Mouse (Mus musculus) neural tube, embryonic 15.5 days (tissue): ENCODE measurements around the gene 2310061I04Rik. TPM values are rescaled to one million over a fixed set of nuclear protein-coding genes. Genes with fewer than 3 reads are reported as not detected.

Experiments used
- ATAC-seq: fragments of 200-750 bp; cut with Nextera tagmentation; 2 replicates; pipeline ENCODE4 v1.8.0; 2017; ENCODE audit warnings: mild to moderate bottlenecking, moderate TSS enrichment, moderate library complexity; ENCODE audit not compliant: low FRiP score
- H3K27ac ChIP-seq: fragments of 300-500 bp; sonication (generic); replicated peaks from 2 replicates; pipeline ENCODE4 v1.5.1; 2015; ENCODE audit warnings: mild to moderate bottlenecking, inconsistent platforms
- H3K27me3 ChIP-seq: fragments of 300-500 bp; sonication (generic); replicated peaks from 2 replicates; pipeline ENCODE4 v1.6.1; 2015; ENCODE audit warnings: inconsistent platforms
- H3K36me3 ChIP-seq: fragments of 300-500 bp; sonication (generic); 2 replicates; pipeline ENCODE4 v1.6.1; 2015; ENCODE audit warnings: inconsistent platforms
- H3K4me1 ChIP-seq: fragments of 300-500 bp; sonication (generic); 2 replicates; pipeline ENCODE4 v1.6.1; 2015; ENCODE audit warnings: inconsistent platforms
- H3K4me2 ChIP-seq: fragments of 300-500 bp; sonication (generic); 2 replicates; pipeline ENCODE4 v1.6.1; 2015; ENCODE audit warnings: inconsistent platforms, mild to moderate bottlenecking, moderate library complexity
- H3K4me3 ChIP-seq: fragments of 300-500 bp; sonication (generic); replicated peaks from 2 replicates; pipeline ENCODE4 v1.5.1; 2015; ENCODE audit warnings: mild to moderate bottlenecking, inconsistent platforms
- H3K9ac ChIP-seq: fragments of 300-500 bp; sonication (generic); replicated peaks from 2 replicates; pipeline ENCODE4 v1.6.1; 2015; ENCODE audit warnings: mild to moderate bottlenecking, inconsistent platforms
- H3K9me3 ChIP-seq: fragments of 300-500 bp; sonication (generic); replicated peaks from 2 replicates; pipeline ENCODE4 v1.6.1; 2016; ENCODE audit warnings: inconsistent platforms
- WGBS: fragments of 180-500 bp; shearing (Covaris S2); methylation state at CpG from one replicate; pipeline ENCODE4 v1.1.7; 2015; ENCODE audit warnings: mixed read lengths; 5-methylcytosine and 5-hydroxymethylcytosine counted together
- polyA plus RNA-seq: library from polyadenylated mRNA; unstranded; fragments of >200 nt; fragmentation: Nextera tagmentation; extraction: Ambion mirVana; gene quantifications from 2 replicates; pipeline ENCODE4 v1.2.1, GENCODE M21; 2015

The 2310061I04Rik gene
- polyA plus RNA-seq, 1 experiment from 2014 or later = 75.2 TPM

DNA sequence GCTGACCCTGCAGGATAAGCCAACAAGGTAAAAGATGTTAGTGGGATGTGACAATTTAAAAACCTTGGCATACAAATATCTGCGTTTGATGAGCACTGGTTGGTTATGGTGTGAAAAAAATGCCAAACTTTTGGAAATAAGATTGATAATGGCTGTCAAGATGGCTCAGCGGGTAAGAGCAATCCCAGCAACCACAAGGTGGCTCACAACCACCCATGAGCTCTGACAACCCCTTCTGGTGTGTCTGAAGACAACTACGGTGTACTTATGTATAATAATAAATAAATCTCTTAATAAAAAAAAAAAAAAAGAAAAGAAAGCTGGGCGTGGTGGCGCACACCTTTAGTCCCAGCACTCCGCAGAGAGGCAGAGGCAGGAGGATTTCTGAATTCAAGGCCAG, 17.7 kb upstream of the 2310061I04Rik start:
- no peaks in the 10 kb centered on the region for H3K9me3 ChIP-seq
- peaks cover 25% of the 10 kb centered on the region for H3K4me1 ChIP-seq
- H3K27me3 ChIP-seq = no peaks in the 10 kb centered on the region
- H3K4me3 ChIP-seq = peak overlapping the region; percentile 73; the same call in 1 of the 2 replicates
- WGBS = 82% methylated on average over 6 of the region's 6 CpGs
- 0 out of 2 replicates have a peak, but pooled peaks cover 11% of the 10 kb centered on the region for H3K36me3 ChIP-seq
- peak overlapping the region; percentile 78 for H3K4me2 ChIP-seq
- ATAC-seq = no peak
- no peak overlapping the region for H3K27ac ChIP-seq
- H3K9ac ChIP-seq = no peak overlapping the region

DNA sequence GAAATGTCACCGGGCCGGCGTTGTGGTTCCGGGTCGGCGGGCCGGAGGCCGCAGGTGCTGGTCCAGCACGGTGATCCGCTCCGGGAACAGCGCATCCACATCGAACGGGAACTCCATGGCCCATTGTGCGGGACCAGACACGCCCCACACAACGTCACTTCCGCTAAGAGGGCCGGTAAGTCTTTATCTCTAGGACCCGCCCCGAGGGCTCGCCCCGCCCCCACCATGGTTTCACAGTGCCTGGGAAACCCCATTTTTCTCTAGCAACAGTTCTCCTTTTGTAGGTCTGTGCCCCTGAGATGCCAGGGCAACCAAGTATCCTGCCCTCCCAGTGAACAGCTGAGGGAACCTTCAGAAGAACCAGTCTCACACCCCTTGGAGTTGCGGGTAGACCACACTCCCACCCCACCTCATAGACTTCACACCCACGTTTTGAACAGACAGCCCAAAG, 12.7 kb upstream of the 2310061I04Rik start, which contains the start of gene Atat1:
Atat1 (minus strand) TSS at position 157 of the 451 bp plus-strand sequence.
- H3K4me3 ChIP-seq = peak within 1 kb of the TSS; percentile 69

DNA sequence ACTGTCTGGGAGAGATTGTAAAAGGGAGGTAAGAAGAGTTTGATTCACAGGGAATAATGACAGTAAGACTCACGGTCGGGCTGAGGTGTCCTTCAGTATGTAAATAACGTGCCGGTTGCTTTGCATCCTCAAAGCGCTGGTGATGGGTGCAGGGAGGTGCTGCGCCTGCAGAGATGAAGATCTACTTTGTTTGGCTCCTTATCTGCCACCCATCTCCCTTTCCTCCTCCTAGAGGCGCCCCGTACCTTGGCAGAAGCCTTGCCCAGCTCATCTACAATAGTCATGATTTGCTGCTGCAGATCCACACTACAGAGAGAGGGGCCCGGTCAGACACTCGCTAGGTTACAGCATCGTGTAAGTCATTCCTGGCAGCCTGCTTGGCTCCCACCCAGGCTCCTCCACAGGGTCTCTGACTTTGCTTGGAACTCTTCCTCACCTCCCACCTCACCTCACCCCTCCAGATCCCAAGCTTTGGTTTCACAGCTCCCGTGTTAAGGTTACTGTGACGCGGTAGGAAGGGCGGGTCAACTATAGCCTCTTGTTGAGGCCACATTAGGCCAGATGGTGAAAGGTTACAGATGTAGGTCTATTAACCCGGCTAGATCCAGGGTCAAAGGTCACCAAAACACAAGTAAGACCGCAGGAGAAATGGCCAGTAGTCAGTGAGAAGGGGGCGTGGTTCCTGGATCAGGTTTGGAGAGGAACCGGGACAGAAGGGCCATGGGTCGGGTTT, 12.1 kb upstream of the 2310061I04Rik start:
- 13% methylated on average over 20 of the region's 20 CpGs for WGBS
- Histone ChIP-seq H3K27me3 (no peaks in the 10 kb centered on the region), H3K9ac (peak overlapping the region; percentile 88), H3K27ac (peak overlapping the region; percentile 89), H3K4me1 (peaks cover 35% of the 10 kb centered on the region), H3K36me3 (peaks cover 41% of the 10 kb centered on the region), H3K4me2 (peak overlapping the region; percentile 89), H3K4me3 (peak overlapping the region; percentile 69), H3K9me3 (no peaks in the 10 kb centered on the region)
- peak; percentile 52 for ATAC-seq

More for the DNA sequence above, 12.7 kb upstream of the 2310061I04Rik start, which contains the start of gene Atat1:
- Histone ChIP-seq H3K36me3 (peaks cover 38% of the 10 kb centered on the region), H3K27ac (peak within 1 kb of the TSS; percentile 89), H3K27me3 (no peaks in the 10 kb centered on the region), H3K4me2 (peak within 1 kb of the TSS; percentile 89), H3K9me3 (no peaks in the 10 kb centered on the region), H3K9ac (peak within 1 kb of the TSS; percentile 88), H3K4me1 (peaks cover 40% of the 10 kb centered on the region)
- 3% methylated on average over 25 of the region's 25 CpGs for WGBS
- peak; percentile 93 for ATAC-seq

DNA sequence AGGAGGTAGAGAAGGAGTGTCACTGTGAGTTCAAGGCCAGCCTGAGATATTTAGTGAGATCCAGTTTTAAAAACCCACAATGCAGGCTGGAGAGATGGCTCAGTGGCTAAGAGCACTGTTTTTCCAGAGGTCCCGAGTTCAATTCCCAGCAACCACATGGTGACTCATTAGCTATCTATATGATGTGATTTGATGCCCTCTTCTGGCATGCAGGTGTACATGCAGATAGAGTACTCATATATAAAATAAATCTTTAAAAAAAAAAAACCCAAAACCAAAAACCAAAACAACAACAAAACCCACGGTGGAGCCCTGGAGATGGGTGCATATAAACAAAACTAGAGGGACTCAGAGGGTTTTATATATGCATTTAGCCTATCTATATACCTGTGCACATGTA, 10.4 kb upstream of the 2310061I04Rik start:
- H3K9me3 ChIP-seq = no peaks in the 10 kb centered on the region
- H3K36me3 ChIP-seq = peaks cover 46% of the 10 kb centered on the region
- peak overlapping the region; percentile 89; the same call in 1 of the 2 replicates for H3K4me2 ChIP-seq
- H3K27ac ChIP-seq = no peak overlapping the region
- H3K27me3 ChIP-seq = no peaks in the 10 kb centered on the region
- H3K9ac ChIP-seq = no peak overlapping the region
- peaks cover 35% of the 10 kb centered on the region for H3K4me1 ChIP-seq
- 79% methylated on average over 2 of the region's 2 CpGs for WGBS
- ATAC-seq = no peak
- H3K4me3 ChIP-seq = no peak overlapping the region

DNA sequence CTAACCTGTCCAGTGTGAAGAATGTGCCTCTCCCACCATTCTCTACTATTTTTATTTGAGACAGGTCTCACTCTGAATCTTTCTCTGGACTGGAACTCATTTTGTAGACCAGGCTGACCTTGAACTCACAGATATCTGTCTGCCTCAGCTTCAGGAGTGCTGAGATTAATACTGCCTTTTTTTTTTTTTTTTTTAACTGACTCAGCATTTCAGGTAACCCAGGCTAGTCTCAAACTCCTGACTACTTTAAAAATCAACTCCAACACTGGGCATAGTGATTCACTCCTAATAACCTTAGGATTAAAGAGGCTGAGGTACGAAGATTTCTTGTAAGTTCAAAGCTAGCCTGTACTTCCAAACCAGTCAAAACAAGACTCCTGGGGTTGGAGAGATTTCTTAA, 8.4 kb upstream of the 2310061I04Rik start:
- no peak overlapping the region for H3K9ac ChIP-seq
- no peaks in the 10 kb centered on the region for H3K9me3 ChIP-seq
- peaks cover 61% of the 10 kb centered on the region for H3K36me3 ChIP-seq
- 98% methylated on average over 1 of the region's 1 CpGs for WGBS
- H3K4me2 ChIP-seq = no peak overlapping the region
- no peak overlapping the region for H3K4me3 ChIP-seq
- ATAC-seq = no peak
- H3K4me1 ChIP-seq = peaks cover 35% of the 10 kb centered on the region
- no peak overlapping the region for H3K27ac ChIP-seq
- no peaks in the 10 kb centered on the region for H3K27me3 ChIP-seq

DNA sequence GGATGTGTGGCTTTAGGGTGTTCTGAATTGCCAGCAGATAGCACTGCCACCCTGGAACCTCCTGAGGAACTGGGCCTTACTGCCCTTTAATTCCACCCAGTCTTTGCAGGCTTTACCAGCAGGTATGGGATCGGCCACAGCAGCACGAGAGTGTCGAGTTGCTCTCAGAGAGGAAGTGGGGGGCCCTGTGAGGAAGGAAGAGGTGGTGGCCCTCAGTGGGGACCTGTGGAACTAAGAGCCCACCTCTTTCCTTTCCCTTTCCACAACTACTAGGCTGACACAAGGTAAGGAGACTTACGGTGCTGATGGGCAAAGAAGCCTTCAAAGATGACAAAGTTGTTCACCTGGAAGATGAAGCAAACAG, 6.7 kb upstream of the 2310061I04Rik start:
- Histone ChIP-seq H3K4me1 (peaks cover 26% of the 10 kb centered on the region), H3K27ac (no peak overlapping the region), H3K36me3 (peaks cover 77% of the 10 kb centered on the region), H3K4me3 (no peak overlapping the region), H3K4me2 (no peak overlapping the region), H3K9ac (no peak overlapping the region), H3K9me3 (no peaks in the 10 kb centered on the region), H3K27me3 (no peaks in the 10 kb centered on the region)
- ATAC-seq = no peak
- 87% methylated on average over 4 of the region's 4 CpGs for WGBS

DNA sequence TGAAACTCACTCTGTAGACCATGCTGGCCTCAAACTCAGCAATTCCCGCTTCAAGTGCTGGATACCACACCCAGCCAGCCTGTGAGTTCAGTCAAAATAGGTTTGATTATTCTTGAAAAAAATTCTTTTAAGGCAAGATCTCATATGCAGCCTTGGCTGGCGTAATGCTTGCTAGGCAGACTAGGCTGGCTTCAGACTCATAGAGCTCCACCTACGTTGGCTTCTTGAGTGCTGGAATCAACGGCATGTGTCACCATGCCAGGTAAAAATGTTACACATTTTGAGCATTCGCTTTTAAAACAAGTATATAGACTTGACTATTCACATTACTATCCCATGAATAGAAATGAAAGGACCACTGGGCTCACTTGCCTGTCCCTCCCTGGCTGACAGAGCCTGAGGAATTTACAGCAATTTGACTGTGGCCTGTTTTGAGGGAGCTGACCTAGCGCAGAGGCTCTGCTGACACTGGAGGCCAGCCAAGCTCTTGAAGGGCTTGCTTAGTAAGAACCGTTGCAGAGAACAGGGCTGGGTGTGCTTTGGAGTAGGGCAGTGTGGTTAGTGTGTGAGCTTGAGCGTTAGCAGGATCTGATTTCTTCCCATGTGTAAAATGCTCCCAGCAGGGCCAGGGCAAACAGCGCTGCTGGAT, 6.2 kb upstream of the 2310061I04Rik start:
- Histone ChIP-seq H3K4me1 (peaks cover 21% of the 10 kb centered on the region), H3K4me2 (no peak overlapping the region), H3K27me3 (no peaks in the 10 kb centered on the region), H3K36me3 (peaks cover 79% of the 10 kb centered on the region), H3K4me3 (no peak overlapping the region), H3K9me3 (no peaks in the 10 kb centered on the region), H3K27ac (no peak overlapping the region), H3K9ac (no peak overlapping the region)
- 91% methylated on average over 9 of the region's 9 CpGs for WGBS
- ATAC-seq = no peak

DNA sequence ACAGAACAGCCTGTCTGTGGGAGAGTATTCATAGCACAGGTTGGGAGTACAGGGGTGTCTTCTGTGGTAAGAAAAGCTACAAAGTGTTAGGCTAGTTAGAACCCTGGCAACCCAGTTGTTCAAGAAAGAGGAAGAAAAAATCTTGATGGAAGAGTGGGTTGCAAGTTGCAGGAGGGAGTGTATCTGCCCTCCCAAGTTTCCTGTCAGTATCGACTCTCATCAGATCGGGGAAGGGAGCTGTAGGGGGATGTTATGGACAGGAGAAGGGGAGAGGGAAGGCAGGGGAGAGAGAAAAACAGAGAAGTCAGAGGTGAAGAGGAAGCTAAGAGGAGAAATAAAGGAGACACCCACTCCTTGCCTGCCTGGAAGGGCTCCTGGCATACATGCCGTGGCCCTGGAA, 3.4 kb upstream of the 2310061I04Rik start:
- H3K27ac ChIP-seq = no peak overlapping the region
- H3K9me3 ChIP-seq = no peaks in the 10 kb centered on the region
- peaks cover 65% of the 10 kb centered on the region for H3K36me3 ChIP-seq
- no peak for ATAC-seq
- peaks cover 22% of the 10 kb centered on the region for H3K4me1 ChIP-seq
- 90% methylated on average over 3 of the region's 3 CpGs for WGBS
- no peak overlapping the region for H3K9ac ChIP-seq
- H3K4me3 ChIP-seq = no peak overlapping the region
- H3K27me3 ChIP-seq = no peaks in the 10 kb centered on the region
- no peak overlapping the region for H3K4me2 ChIP-seq

DNA sequence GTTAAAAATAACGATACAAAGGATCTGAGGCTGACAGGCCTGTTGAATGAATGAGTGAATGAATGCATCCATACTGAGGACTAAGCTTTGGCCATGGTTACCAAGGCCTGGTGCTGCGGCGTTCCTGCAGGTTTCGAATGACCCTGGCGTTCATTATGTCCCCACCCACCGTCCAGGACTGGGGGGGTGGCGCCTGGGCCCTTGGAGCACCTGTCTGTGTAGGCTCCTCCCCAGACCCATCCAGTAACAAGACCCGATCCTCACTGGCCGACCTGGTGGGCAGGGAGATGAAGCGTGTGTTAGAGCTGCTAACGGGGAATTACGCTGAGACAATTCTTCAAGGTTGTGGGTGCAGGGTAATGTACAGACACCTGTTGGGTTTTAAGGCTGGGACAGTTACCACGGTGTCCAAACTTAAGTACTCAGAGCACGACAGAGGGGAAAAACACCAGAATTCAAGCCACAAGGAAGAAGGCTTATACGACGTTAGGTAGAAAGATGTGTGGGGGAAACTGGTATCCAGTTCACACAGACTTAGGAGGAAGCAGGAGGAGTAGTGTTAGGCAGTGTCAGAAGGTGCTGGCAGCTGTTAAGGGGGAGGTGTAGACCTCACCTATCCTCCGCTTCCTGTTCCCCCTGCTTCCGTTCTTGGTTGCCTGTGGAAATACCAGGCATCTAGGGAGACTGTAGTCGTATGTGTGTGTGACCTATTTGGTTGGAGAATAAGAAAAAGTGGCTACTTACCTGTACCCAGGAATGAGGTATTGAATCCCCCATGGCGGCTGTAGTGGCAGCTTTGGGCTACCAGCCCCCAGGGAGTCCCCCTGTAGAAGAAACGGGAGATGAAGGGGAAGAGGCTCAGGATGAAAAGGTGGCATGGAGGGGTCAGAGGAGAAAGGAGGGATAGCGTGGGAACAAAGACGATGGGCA, 678 bp upstream of the 2310061I04Rik start:
- Histone ChIP-seq H3K9ac (peak overlapping the region; percentile 36), H3K4me1 (peaks cover 29% of the 10 kb centered on the region), H3K4me3 (peak overlapping the region; percentile 87), H3K27me3 (no peaks in the 10 kb centered on the region), H3K27ac (peak overlapping the region; percentile 99), H3K36me3 (peaks cover 66% of the 10 kb centered on the region), H3K9me3 (no peaks in the 10 kb centered on the region), H3K4me2 (peak overlapping the region; percentile 100)
- ATAC-seq = peak; percentile 55
- WGBS = 41% methylated on average over 23 of the region's 23 CpGs

DNA sequence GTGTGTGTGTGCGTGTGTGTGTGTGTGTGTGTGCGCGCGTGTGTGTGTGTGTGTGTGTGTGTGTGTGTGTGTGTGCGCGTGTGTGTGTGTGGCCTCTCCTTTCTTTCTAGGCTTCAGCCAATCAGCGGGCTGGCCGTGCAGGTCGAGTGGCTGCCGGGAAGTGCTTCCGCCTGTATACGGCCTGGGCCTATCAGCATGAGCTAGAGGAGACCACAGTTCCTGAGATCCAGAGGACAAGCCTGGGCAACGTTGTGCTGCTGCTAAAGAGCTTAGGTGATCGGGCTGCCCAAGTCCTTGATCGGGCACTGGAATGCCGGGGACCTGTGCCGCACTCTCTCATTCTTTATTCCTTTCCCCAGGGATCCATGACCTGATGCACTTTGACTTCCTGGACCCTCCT, 9.5 kb downstream of the 2310061I04Rik start:
- Histone ChIP-seq H3K4me2 (no peak overlapping the region), H3K27ac (no peak overlapping the region), H3K4me3 (no peak overlapping the region), H3K4me1 (no peaks in the 10 kb centered on the region), H3K9me3 (no peaks in the 10 kb centered on the region), H3K27me3 (no peaks in the 10 kb centered on the region), H3K9ac (no peak overlapping the region), H3K36me3 (peaks cover 93% of the 10 kb centered on the region)
- ATAC-seq = no peak
- 93% methylated on average over 11 of the region's 17 CpGs for WGBS

DNA sequence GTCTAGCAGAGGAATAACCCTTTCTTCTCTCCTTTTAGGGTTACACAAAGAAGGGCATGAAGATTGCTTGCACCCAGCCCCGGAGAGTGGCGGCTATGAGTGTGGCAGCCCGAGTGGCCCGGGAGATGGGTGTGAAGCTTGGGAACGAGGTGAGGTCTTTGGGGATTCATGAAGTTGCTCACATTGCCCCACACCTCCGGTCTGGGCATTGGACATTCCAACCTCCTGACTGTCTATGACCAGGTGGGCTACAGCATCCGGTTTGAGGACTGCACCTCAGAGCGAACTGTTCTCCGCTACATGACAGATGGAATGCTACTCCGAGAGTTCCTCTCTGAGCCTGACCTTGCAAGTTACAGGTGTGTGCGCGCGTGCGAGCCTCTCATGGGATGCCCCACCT, 13.5 kb downstream of the 2310061I04Rik start:
- no peak overlapping the region for H3K4me2 ChIP-seq
- H3K27ac ChIP-seq = no peak overlapping the region
- no peak overlapping the region for H3K9ac ChIP-seq
- no peak overlapping the region for H3K4me3 ChIP-seq
- H3K27me3 ChIP-seq = no peaks in the 10 kb centered on the region
- H3K36me3 ChIP-seq = peaks cover 71% of the 10 kb centered on the region
- ATAC-seq = no peak
- no peaks in the 10 kb centered on the region for H3K9me3 ChIP-seq
- WGBS = 95% methylated on average over 14 of the region's 14 CpGs
- H3K4me1 ChIP-seq = peaks cover 15% of the 10 kb centered on the region
